Mouse (Mus musculus): ENCODE results near the gene Auts2. TPM values are rescaled to one million over a fixed set of nuclear protein-coding genes. Genes with fewer than 3 reads are reported as not detected.

Gene Auts2
- polyA plus RNA-seq, 1 experiment from 2014 or later: 97.2 TPM

DNA sequence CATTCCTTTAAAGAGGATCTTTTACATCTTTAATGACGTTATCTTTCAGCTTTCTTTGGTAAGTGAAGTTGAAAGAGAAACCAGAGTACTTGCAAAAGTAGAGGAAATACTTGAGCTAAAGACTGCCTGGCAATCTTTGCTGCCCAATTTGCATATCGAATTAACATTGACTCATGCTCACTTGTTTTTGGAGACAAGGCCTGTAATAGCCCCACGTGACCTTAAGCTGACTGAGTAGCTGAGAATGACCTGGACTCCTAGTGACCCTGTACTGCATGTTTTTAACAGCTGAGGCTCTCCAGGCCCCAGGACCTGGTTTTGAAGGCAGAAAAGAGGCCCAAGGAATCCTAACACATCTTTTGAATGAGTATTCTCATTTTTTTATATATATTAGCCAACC, 259.4 kb downstream of the Auts2 start:
- H3K4me2 ChIP-seq (ENCODE audit: low read length): no peak overlapping the region
- H3K9ac ChIP-seq (replicated peaks; ENCODE audit: low read depth, low read length): no peak overlapping the region
- peaks cover 20% of the 10 kb centered on the region for H3K4me1 ChIP-seq (replicated peaks; ENCODE audit: control insufficient read depth, insufficient read depth, low read length)
- 55% methylated on average over 3 of the region's 3 CpGs for WGBS
- H3K9me3 ChIP-seq (ENCODE audit: control insufficient read depth, low read length): no peaks in the 10 kb centered on the region
- no peaks in the 10 kb centered on the region for H3K27me3 ChIP-seq (replicated peaks; ENCODE audit: control insufficient read depth, insufficient read depth, low read length)
- no peak overlapping the region for H3K4me3 ChIP-seq (replicated peaks; ENCODE audit: low read length)
- ATAC-seq: no peak
- no peak overlapping the region for H3K27ac ChIP-seq (ENCODE audit: low read length)
- no peaks in the 10 kb centered on the region for H3K36me3 ChIP-seq (ENCODE audit: control insufficient read depth, insufficient read depth)

DNA sequence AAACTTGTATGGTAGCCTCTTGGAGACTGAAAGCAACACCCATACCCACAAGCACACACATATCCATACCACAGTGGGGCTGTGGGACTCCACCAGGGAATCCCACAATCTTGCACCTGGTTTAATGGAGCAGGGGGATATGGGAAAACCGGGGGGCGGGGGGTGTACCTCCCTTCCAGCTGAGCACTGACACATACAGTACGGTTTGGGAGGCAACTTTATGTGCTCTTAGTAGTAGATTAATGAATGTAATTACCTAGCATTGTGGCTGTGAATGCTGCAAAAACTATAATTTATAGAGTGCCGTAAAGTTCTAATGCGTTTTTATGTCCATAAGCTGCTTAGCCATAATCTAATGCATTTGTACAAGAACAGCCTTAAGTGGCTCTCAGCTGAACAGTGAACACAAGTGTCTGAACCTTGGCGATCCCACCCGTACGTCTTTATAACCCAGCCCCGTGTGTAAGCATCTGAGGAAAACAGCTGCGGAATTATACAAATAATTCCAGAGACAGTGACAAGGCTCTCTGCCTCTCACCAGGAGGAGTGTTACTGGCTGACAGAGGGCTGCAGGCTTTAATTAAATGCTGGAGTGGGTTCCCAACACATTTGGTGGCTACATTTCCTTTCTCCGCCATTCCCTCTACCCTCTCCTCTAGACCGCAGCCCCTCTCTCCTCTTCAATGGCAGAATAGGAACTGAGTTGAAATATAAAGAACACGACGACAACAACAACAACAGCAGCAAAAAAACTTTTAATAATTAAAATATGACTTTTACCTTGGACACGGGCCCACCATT, 268.8 kb downstream of the Auts2 start:
- Histone ChIP-seq H3K4me2 (ENCODE audit: low read length) (no peak overlapping the region), H3K27ac (ENCODE audit: low read length) (peak overlapping the region; percentile 2; the same call in 1 of the 2 replicates), H3K36me3 (ENCODE audit: control insufficient read depth, insufficient read depth) (no peaks in the 10 kb centered on the region), H3K27me3 (replicated peaks; ENCODE audit: control insufficient read depth, insufficient read depth, low read length) (no peaks in the 10 kb centered on the region), H3K9me3 (ENCODE audit: control insufficient read depth, low read length) (no peaks in the 10 kb centered on the region), H3K4me3 (replicated peaks; ENCODE audit: low read length) (no peak overlapping the region), H3K9ac (replicated peaks; ENCODE audit: low read depth, low read length) (no peak overlapping the region), H3K4me1 (replicated peaks; ENCODE audit: control insufficient read depth, insufficient read depth, low read length) (peaks cover 28% of the 10 kb centered on the region)
- ATAC-seq: peak; percentile 52
- 48% methylated on average over 15 of the region's 15 CpGs for WGBS

DNA sequence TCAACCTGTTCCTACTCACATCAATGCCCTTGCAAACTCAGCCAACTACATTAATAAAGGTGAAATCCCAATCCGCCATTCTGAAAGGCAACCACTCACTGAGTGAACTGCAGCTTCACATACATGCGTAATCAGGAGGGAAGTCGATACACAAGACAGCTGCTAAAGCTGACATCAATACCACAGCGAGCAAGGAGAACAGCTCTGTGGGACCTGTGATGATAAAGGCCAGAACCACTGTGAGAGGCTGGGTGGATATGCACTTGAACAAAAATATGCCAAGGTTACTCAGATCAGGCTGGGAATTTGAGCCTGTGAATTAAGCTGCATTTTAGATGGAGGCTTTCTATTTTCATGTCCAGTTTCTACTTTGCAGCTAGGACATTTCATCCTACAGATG, 271.0 kb downstream of the Auts2 start:
- H3K27ac ChIP-seq (ENCODE audit: low read length): no peak overlapping the region
- 58% methylated on average over 4 of the region's 4 CpGs for WGBS

DNA sequence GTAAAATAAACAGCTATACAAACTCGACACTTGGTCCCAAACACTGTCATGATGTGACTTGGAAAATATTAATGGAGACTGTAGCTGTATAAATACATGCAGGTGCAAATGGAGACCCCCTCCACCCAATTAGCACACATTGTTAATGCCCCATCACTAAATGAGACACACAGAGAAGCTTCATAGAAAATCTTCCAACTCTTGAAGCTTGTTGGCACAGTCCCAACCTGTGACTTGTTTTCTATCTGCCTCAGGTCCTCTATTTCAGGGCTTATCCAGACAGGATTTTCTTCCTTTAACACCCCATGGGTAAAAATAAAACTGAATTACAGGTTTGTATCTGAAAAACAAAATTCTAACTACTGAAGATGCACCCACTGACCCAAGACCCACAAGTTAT, 272.2 kb downstream of the Auts2 start:
- no peaks in the 10 kb centered on the region for H3K27me3 ChIP-seq (replicated peaks; ENCODE audit: control insufficient read depth, insufficient read depth, low read length)
- no peak overlapping the region for H3K4me3 ChIP-seq (replicated peaks; ENCODE audit: low read length)
- no peak overlapping the region for H3K9ac ChIP-seq (replicated peaks; ENCODE audit: low read depth, low read length)
- no peak overlapping the region for H3K27ac ChIP-seq (ENCODE audit: low read length)
- H3K4me1 ChIP-seq (replicated peaks; ENCODE audit: control insufficient read depth, insufficient read depth, low read length): peaks cover 42% of the 10 kb centered on the region
- 26% methylated on average over 1 of the region's 1 CpGs for WGBS
- no peaks in the 10 kb centered on the region for H3K36me3 ChIP-seq (ENCODE audit: control insufficient read depth, insufficient read depth)
- no peak for ATAC-seq
- H3K4me2 ChIP-seq (ENCODE audit: low read length): no peak overlapping the region
- no peaks in the 10 kb centered on the region for H3K9me3 ChIP-seq (ENCODE audit: control insufficient read depth, low read length)

More for the DNA sequence above, 271.0 kb downstream of the Auts2 start:
- no peaks in the 10 kb centered on the region for H3K27me3 ChIP-seq (replicated peaks; ENCODE audit: control insufficient read depth, insufficient read depth, low read length)
- H3K9ac ChIP-seq (replicated peaks; ENCODE audit: low read depth, low read length): no peak overlapping the region
- no peak overlapping the region for H3K4me2 ChIP-seq (ENCODE audit: low read length)
- no peaks in the 10 kb centered on the region for H3K9me3 ChIP-seq (ENCODE audit: control insufficient read depth, low read length)
- peaks cover 38% of the 10 kb centered on the region for H3K4me1 ChIP-seq (replicated peaks; ENCODE audit: control insufficient read depth, insufficient read depth, low read length)
- H3K36me3 ChIP-seq (ENCODE audit: control insufficient read depth, insufficient read depth): no peaks in the 10 kb centered on the region
- H3K4me3 ChIP-seq (replicated peaks; ENCODE audit: low read length): no peak overlapping the region
- no peak for ATAC-seq

DNA sequence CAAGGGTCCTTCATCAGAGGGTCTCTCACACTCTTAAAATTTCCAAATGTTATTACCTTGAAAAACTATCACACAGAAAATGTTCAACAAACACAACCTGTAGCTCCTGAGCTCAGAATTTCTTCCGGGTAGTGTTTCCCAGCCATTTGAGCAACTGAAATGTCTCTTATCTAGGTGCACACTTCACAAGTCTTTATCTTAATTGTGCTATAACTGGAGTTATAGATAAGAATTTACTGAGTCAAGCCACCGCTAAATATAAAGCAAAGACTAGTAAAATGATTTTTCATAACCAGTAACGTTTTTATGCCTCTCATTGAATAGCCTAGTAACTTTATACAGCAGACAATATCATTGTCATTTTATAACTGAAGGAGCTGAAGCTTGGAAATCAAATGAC, 273.1 kb downstream of the Auts2 start:
- H3K4me3 ChIP-seq (replicated peaks; ENCODE audit: low read length): no peak overlapping the region
- H3K9me3 ChIP-seq (ENCODE audit: control insufficient read depth, low read length): no peaks in the 10 kb centered on the region
- 95% methylated on average over 3 of the region's 3 CpGs for WGBS
- H3K4me2 ChIP-seq (ENCODE audit: low read length): no peak overlapping the region
- H3K36me3 ChIP-seq (ENCODE audit: control insufficient read depth, insufficient read depth): no peaks in the 10 kb centered on the region
- H3K27ac ChIP-seq (ENCODE audit: low read length): no peak overlapping the region
- no peak overlapping the region for H3K9ac ChIP-seq (replicated peaks; ENCODE audit: low read depth, low read length)
- H3K27me3 ChIP-seq (replicated peaks; ENCODE audit: control insufficient read depth, insufficient read depth, low read length): no peaks in the 10 kb centered on the region
- peaks cover 46% of the 10 kb centered on the region for H3K4me1 ChIP-seq (replicated peaks; ENCODE audit: control insufficient read depth, insufficient read depth, low read length)
- ATAC-seq: no peak

DNA sequence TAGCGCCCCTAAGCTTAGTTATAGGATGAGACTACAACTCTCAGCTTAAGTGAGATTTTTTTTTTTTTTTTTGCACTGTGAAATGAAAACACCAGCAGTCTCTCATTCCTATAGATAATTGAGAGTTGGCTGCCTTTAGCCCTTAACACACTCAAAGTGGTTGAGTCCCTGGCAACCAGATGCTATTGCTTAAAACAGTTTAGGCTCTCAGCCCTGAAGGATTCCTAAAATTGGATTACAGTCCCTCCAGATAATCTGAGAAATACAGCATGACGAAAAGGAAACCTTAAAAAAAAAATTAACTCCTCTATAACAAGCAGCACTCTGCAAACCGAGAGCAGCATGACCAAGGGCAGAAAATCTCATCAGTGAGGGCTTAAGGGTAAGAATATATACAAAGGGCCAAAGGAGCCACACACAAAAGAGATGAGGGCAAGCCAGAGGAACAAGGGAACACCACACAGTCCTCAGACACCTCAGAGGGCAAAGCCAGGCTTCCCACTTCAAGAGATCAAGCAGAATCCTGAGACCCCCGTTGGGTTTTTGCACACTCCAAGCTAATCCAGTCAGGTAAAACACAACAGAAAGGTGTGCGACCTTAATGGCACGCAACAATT, 274.7 kb downstream of the Auts2 start:
- peaks cover 48% of the 10 kb centered on the region for H3K4me1 ChIP-seq (replicated peaks; ENCODE audit: control insufficient read depth, insufficient read depth, low read length)

DNA sequence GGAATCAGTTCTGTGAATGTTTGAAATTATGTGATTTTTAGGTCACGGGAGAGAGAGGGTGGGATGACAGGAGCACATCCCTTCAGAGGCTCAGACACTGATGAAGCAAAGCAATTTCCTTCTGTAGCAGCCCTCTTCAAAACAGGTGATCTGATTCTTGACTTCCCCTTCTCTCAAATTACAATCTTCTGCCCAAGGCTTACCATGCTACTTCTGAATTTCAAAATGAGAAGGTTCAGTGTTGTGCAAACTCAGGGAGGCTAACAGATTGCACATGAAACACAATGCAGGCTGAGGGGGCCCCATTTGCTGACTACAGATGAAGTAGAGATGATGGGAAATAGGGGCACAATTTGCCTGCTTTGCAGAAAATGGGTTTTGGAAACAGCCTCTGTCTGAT, 278.1 kb downstream of the Auts2 start:
- peaks cover 45% of the 10 kb centered on the region for H3K4me1 ChIP-seq (replicated peaks; ENCODE audit: control insufficient read depth, insufficient read depth, low read length)
- WGBS: 43% methylated on average over 1 of the region's 1 CpGs
- no peak overlapping the region for H3K27ac ChIP-seq (ENCODE audit: low read length)
- no peaks in the 10 kb centered on the region for H3K27me3 ChIP-seq (replicated peaks; ENCODE audit: control insufficient read depth, insufficient read depth, low read length)
- H3K4me3 ChIP-seq (replicated peaks; ENCODE audit: low read length): no peak overlapping the region
- H3K4me2 ChIP-seq (ENCODE audit: low read length): no peak overlapping the region
- H3K36me3 ChIP-seq (ENCODE audit: control insufficient read depth, insufficient read depth): no peaks in the 10 kb centered on the region
- no peak overlapping the region for H3K9ac ChIP-seq (replicated peaks; ENCODE audit: low read depth, low read length)
- ATAC-seq: no peak
- H3K9me3 ChIP-seq (ENCODE audit: control insufficient read depth, low read length): no peaks in the 10 kb centered on the region

More for the DNA sequence above, 274.7 kb downstream of the Auts2 start:
- H3K9me3 ChIP-seq (ENCODE audit: control insufficient read depth, low read length): no peaks in the 10 kb centered on the region
- no peak overlapping the region for H3K4me3 ChIP-seq (replicated peaks; ENCODE audit: low read length)
- no peaks in the 10 kb centered on the region for H3K36me3 ChIP-seq (ENCODE audit: control insufficient read depth, insufficient read depth)
- ATAC-seq: no peak
- 34% methylated on average over 6 of the region's 6 CpGs for WGBS
- H3K9ac ChIP-seq (replicated peaks; ENCODE audit: low read depth, low read length): no peak overlapping the region
- H3K27me3 ChIP-seq (replicated peaks; ENCODE audit: control insufficient read depth, insufficient read depth, low read length): no peaks in the 10 kb centered on the region
- no peak overlapping the region for H3K4me2 ChIP-seq (ENCODE audit: low read length)
- no peak overlapping the region for H3K27ac ChIP-seq (ENCODE audit: low read length)

DNA sequence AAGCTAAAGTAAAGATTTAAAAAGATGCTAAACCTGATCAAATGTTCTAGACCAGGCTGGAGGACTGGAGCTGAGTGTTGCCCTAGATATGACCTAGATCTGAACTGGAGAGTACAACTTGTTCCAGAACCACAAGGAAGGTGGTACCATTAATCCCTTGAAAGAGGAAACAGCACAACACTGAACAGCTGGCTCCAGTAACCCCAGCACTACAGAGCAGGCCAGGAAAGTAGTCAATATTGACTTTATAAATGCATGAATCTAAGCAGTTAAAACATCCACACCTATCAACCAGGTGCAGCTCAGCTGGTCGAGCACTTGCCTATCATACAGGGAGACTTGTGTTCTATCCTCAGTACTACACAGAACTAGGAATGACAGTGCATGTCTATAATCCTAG, 281.4 kb downstream of the Auts2 start:
- Histone ChIP-seq H3K27ac (ENCODE audit: low read length) (no peak overlapping the region), H3K9me3 (ENCODE audit: control insufficient read depth, low read length) (no peaks in the 10 kb centered on the region), H3K9ac (replicated peaks; ENCODE audit: low read depth, low read length) (no peak overlapping the region), H3K36me3 (ENCODE audit: control insufficient read depth, insufficient read depth) (no peaks in the 10 kb centered on the region), H3K4me3 (replicated peaks; ENCODE audit: low read length) (no peak overlapping the region), H3K27me3 (replicated peaks; ENCODE audit: control insufficient read depth, insufficient read depth, low read length) (no peaks in the 10 kb centered on the region), H3K4me2 (ENCODE audit: low read length) (no peak overlapping the region), H3K4me1 (replicated peaks; ENCODE audit: control insufficient read depth, insufficient read depth, low read length) (peaks cover 32% of the 10 kb centered on the region)
- 92% methylated on average over 1 of the region's 1 CpGs for WGBS
- ATAC-seq: no peak

DNA sequence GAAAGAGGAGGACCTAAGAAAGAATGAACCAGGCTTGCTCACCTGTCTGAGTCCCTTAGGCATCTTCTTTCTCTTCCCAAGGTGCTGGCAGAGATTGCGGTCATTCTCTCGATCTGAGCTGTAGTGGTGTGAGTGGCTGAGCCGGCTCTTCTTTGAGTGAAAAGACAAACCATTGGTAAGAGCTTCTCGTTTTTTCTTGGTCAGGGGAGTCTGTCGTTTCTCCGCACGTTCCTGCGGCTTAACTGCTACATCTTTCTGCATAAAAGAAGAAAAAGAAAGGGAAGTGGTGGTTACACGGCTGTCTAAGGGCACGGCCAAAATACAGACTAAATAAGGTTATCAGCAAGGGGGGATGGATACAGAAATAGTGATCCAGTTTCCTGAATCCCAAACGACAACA, 284.3 kb downstream of the Auts2 start:
- no peak overlapping the region for H3K4me2 ChIP-seq (ENCODE audit: low read length)
- no peaks in the 10 kb centered on the region for H3K9me3 ChIP-seq (ENCODE audit: control insufficient read depth, low read length)
- no peak for ATAC-seq
- no peaks in the 10 kb centered on the region for H3K36me3 ChIP-seq (ENCODE audit: control insufficient read depth, insufficient read depth)
- peaks cover 8% of the 10 kb centered on the region for H3K4me1 ChIP-seq (replicated peaks; ENCODE audit: control insufficient read depth, insufficient read depth, low read length)
- no peak overlapping the region for H3K9ac ChIP-seq (replicated peaks; ENCODE audit: low read depth, low read length)
- 96% methylated on average over 11 of the region's 11 CpGs for WGBS
- no peaks in the 10 kb centered on the region for H3K27me3 ChIP-seq (replicated peaks; ENCODE audit: control insufficient read depth, insufficient read depth, low read length)
- H3K27ac ChIP-seq (ENCODE audit: low read length): no peak overlapping the region
- no peak overlapping the region for H3K4me3 ChIP-seq (replicated peaks; ENCODE audit: low read length)
